Mouse (Mus musculus): Measurements from ENCODE around the gene Mtcl1.

Gene Mtcl1

DNA sequence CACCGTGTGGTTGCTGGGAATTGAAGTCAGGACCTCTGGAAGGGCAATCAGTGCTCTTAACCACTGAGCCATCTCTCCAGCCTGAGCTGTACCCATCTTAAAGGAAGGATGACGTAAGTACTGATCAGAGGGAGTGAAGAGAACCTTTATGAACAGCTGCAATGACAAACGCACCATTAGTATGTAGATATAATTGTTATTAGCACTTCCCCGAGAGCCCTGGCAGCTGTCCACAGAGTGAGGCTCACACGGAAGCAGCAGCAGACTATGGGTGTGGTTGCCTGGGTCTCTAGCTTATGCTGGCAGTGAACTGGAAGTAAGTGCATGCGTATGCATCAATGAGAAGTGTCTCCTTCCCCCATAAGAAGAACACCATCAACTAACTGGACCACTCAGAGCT is 118.3 kb downstream of the Mtcl1 start:
- in situ Hi-C loops (cut with MboI; ENCODE audit: low sequenced_read_pairs): no loop called here

DNA sequence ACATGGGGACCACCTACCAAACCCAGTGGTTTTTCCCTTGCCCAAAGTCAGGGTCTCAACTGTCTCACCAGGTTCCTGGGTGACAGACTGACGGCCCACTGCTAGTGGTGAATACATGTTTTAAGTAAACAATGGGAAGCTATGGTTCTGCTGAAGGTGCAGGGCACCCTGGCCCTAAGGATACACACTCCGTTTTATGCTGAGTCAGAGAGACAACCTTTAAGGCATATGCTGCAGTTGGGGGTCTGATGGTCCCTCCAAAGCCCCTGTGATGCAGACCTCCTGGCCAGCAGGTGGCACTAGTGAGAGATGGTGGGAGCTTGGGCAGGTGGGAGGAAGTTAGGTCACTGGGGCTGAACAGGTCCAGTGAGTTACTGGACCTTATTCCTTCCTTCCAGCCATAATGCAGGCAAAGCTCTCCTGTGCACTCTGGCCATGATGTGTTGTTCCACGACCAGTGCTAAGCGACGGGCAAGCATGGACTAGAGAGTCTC is 123.0 kb downstream of the Mtcl1 start:
- in situ Hi-C loops (cut with MboI; ENCODE audit: low sequenced_read_pairs): no loop called here

DNA sequence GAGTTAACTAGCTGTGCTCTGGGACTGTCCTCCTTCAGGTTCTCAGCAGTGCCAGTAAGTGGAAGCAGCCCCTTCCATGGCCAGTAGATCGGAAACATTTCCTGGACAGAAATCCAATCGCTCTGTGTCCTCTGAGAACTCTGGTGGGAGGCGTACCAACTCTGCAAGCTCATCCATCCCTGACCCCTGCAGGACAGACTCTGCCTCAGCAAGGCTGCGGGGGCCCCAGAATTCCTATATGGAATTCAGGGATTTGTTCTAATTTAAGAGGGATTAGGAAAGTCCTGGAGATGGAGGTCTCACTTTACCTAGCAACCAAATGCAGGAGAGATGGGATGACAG is 123.4 kb downstream of the Mtcl1 start:
- in situ Hi-C loops (cut with MboI; ENCODE audit: low sequenced_read_pairs): no loop called here

DNA sequence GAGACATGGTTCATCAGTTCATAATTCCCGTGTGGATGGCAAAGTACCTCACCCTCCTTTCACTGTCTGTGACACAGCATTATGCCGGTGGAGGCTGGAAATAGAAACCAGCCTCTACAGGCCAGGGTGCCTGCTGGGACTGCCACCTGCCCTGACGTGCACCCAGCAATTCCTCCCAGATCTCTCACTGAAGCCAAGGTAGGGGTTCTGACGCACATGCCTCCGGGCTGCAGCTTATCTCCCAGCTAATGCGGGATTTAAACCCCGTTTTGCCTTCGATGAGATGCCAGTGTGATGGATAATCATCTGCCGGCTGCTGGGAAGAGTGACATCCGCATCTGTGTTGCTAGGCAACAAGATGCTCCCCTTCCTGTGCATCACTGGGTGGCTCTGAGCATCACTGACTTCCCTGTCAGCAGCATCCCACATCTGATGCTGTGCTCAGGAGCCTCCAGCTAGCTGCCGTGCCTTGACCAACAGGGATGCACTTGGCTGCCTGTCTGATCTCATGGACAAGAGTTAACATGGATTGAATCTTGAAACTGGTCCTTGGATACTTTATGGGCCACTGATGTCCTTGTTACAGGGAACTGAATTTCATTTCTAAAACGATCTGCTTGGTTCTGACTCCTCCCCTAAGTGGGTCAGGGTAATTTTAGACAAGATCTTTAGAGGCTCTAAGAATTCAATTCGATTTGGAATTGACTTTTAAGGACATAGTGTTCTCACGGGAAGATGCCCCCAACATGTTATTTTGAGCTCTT is 123.9 kb downstream of the Mtcl1 start:
- in situ Hi-C loops (cut with MboI; ENCODE audit: low sequenced_read_pairs): no loop called here

DNA sequence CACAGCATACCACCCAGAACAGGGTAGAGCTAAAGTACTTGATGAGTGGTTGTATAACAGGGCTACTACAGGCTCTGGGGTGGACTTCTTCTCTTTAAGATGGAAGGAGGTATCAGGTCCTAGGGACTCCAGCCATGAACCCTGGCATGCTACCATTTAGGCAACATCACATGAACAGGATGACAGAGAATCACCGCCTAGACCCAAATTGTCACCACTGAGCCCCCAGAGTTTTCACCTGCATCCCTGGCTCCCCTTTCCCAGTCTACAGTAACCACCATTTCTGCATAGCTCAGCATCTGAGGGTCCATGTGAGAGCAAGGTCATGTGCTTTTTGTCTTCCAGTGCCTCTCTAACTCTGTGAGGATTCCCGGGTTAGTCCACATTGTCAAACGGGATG is 124.7 kb downstream of the Mtcl1 start:
- in situ Hi-C loops (cut with MboI; ENCODE audit: low sequenced_read_pairs): no loop called here

DNA sequence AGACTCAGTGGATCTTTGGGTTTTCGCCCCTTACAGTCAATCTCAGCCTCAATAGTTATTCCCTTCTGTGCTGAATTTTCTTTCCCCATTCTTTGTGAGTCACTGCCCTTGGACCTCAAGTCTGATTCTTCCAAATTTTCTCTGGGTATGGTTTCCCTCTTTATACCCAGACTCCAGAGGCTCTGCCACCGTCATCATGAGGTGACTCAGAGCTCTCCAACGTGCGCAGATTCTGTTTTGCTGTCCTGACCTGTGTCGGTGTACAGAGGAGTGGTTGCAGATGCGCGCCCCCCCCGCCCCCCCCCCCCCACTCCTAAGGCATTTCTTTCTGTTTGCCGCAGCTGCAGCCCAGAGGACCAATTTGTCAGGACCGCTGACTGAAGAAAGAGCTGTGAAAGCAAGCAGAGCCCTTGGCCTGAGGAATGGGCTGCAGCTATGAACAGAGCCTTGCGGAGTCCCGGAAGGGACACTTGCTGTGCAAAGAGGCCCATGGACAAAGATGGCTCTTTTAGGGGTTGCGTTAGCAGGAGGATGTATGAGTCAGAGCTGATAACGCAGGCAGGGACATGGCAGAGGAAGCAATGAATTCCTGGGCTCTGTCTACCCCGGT is 126.8 kb downstream of the Mtcl1 start:
- in situ Hi-C loops (cut with MboI; ENCODE audit: low sequenced_read_pairs): no loop called here

DNA sequence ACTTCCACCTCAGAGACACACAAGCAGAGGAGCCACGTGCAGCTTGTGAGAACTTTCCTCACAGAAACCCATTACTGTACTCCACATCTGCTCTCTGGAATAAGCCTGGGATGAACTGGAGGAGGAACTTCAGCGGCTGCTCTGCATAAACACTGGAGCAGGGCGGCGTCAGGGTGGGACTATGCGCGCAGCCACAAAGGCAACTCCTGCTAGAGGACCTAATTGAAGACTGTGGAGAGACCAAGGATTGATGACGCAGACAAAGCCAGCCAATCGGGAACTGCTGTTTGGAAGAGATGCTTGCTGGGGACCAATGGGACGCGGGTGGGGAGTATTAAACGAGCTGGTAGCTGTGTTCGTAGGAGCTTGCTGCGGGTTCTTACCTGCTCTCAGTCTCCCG is 127.6 kb downstream of the Mtcl1 start:
- in situ Hi-C loops (cut with MboI; ENCODE audit: low sequenced_read_pairs): no loop called here

DNA sequence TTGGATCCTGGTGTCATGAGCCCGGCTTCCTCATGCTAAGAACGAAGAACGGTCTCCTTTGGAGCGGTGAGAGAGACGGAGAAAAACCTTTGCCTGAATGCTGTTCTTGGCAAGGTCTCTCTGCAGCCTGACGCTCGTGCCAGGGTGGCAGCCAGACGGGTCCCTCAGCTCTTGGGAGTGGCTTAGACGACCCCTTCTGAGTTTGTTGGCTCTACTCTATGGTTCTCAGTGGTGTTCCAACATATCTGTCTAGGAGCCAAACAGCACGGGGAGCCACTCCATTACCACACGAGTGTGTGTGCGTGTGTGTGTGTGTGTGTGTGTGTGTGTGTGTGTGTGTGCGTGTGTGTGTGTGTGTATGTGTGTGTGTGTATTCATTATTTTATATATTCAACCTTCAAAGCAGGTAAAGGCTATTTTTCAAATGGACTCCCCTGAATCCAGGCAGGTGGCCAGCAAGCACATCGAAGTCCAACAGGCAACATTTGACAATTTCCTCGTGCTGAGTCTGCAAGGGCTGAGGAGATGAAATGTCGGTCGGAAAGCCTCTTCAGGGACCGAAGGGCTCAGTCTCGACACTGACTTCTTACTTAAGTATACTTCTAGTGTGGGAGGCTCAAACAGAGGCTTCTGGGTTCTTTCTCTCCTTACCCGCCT is 128.7 kb downstream of the Mtcl1 start:
- in situ Hi-C loops (cut with MboI; ENCODE audit: low sequenced_read_pairs): no loop called here

DNA sequence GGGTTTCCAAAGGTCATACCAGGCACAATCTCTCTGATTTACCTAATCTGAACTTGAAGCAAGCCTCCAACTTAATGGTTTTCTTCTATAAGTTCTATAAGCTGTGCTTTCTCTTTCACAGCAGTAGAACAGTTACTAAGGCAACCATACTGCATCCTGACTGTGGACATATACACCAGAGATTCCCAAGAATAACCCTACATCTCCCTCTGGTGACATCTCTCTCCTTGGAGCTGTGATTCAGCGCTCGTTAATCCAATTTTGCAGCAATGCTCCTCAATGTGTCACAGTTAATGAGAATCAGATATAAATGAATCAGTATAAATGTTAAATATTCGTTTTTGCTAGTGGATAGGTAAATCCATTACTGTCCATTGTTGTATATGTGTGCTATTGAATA is 131.5 kb downstream of the Mtcl1 start:
- in situ Hi-C loops (cut with MboI; ENCODE audit: low sequenced_read_pairs): no loop called here

DNA sequence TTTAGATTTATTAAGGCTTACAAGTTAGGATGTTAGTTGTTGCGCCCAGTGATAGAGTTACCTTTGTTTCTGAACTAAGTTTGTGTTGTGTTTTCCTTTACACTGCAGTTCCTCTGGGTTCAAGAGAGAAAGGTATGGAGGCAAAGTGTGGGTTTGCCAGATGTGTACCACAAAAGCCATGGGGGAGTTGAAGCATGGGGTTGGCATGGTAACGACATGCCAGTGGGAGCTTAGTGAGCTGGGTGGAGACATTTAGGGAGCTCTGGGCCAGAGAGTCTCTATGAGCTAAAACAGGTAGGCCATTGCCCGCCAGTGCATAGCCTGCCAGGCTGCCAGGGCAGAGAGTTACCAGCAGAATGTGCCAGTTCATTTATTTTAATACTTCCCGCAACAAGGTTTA is 132.0 kb downstream of the Mtcl1 start:
- in situ Hi-C loops (cut with MboI; ENCODE audit: low sequenced_read_pairs): no loop called here

DNA sequence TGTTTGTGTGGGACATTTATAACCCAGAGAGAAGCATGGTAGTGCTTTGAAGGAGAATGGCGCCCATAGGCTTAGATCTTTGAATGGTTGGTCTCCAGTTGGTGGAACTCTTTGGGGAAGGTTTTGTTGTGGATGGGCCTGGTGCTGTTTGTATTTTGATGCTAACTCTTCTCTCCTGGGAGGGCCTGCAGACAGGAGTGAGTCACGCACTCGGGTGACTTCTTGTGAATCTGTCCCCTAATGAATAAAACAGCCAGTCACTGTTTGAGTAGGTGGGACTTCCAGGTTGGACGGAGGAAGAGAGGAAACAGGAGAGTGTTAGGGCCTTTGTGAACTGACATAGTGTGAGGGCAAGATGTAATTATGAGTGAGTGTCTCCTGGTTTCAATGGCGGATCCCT is 132.4 kb downstream of the Mtcl1 start:
- in situ Hi-C loops (cut with MboI; ENCODE audit: low sequenced_read_pairs): no loop called here

DNA sequence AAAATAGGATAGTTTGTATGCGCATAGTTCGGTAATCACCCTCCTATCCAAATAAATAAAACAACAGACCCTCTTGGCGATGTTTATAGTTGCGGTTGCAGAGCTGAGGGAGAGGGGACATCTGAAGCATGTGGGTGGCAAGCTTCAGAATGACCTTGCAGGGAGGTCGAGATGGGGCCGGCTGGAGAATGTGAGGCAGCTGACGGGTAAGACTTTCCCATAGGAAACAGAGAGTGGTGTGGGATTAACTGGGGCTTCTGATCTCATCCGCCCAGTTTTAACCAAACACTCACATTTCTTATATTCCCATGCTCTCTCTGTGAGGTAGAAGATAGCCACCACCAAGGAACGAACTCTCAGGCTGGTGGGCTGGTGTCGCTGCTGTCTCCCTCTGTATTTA is 134.1 kb downstream of the Mtcl1 start:
- in situ Hi-C loops (cut with MboI; ENCODE audit: low sequenced_read_pairs): no loop called here

DNA sequence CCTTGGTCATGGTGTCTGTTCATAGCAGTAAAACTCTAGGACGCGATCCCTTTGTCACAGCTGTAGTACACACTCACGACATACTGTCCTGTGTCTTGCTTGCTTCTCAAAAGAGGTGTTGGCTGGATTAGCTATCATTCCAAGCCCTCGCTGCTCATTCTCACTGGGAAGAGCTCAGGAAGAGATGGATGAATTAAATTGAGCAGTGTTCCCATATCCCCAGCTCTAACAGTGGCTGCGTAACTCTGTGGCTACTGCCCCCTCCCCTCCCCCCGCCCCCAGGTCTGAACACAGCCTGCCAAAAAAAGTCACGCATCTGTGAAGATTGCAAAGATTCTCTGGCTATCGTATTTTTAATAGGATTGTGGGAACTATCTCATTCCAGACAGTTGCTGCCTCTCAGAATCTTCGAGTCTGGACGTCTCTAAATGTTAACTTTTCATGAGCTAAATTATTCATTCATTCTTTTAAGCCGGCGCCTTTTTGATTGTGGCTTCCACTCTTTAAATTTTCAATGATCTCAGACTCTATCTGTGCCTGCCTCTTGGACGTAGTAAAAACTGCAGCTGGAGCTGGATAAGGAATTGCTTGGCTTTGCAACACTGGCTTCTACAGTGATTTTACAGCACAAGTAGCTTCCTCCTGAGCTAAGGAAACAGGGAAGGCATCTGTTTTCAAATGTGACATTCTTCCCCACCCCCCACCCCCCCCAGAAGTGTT is 134.8 kb downstream of the Mtcl1 start:
- in situ Hi-C loops (cut with MboI; ENCODE audit: low sequenced_read_pairs): no loop called here

DNA sequence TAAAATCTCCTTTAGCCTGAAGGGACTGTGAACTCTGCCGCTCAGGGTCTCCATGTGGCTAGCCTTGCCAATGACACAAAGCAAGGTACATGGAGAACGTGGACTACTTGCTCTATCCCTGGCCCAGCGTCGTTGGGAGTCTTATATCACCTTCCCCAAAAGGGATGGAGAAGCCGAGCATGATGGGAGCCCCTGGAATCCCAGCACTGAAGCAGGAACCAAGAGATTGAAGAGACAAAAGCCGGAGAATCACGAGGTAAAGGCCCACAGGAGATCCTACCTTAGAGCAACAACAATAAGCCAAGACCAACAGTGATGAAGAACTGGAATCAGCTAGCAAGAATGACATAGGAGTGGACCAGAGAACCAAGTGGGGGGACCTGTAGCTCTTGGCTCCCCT is 147.6 kb downstream of the Mtcl1 start:
- in situ Hi-C loops (cut with MboI; ENCODE audit: low sequenced_read_pairs): no loop called here

DNA sequence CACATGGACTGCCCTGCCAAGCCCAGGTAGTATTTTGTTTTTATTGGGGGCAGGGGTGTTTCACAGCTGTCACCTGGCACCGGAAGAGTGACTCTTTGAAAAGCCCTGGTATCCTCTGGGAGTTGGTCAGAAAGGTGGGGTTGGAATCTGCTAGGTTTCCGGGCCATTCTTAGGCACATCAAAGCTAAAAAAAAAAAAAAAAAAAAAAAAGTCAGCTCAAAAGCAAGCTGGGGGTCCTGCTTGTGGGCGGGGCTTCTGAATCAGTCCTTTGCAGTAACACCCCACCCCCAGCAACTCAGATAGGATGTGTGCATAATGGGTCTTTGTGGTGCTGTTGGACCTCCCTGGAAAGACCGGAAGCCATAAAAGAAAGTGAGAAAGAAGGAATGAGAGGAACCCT is 148.3 kb downstream of the Mtcl1 start:
- in situ Hi-C loops (cut with MboI; ENCODE audit: low sequenced_read_pairs): no loop called here

DNA sequence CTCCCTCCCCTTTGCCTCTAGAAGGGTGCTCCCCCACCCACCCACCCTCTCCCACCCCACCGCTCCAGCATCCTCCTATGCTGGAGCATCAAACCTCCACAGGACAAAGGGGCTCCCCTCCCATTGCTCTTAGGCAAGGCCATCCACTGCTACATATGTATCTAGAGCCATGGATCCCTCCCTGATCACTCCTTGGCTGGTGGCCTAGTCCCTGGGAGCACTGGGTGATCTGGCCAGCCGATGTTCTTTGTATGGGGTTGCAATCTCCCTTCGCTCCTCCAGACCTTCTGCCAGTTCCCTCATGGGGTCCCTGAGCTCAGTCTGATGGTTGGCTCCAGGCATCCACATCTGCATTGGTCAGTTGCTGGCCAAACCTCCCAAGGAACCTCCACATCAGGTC is 151.8 kb downstream of the Mtcl1 start:
- in situ Hi-C loops (cut with MboI; ENCODE audit: low sequenced_read_pairs): no loop called here

DNA sequence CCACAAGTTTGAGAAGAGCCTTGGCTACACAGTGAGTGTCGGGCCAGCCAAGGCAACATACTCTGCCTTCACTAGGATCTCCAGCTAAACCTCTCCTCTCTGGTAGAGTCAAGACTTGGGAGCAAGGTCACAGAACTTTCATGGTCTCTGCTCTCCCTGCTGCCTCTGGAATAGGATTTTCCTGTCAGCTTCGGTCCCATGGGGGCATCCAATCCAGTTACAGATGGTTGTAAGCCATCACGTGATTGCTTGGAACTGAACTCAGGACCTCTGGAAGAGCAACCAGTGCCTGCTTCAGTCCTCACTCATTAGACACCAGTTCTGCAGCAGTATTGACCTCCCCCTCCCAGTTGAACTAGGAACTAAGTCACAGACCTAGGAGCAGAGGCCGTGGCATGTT is 156.0 kb downstream of the Mtcl1 start:
- in situ Hi-C loops (cut with MboI; ENCODE audit: low sequenced_read_pairs): no loop called here

DNA sequence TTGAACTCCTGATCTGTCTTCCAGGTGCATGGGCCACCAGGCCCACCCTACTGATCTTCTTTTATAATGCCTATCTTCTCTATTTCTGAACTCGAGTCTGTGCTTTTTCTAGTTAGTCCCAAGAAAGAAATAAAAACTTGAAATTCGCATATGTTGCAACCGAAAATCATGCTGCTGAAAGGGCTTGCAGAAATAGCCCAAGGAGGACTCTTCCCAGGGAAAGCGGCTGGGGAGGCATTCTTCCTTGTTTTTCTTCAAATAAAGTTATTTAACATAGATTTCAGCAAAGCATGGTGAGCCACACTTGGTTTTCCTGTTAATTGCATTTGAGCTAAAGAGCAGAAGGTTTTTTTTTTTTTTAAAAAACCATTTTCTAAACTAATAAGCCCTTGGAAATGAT is 159.7 kb downstream of the Mtcl1 start:
- in situ Hi-C loops (cut with MboI; ENCODE audit: low sequenced_read_pairs): no loop called here
